Mouse (Mus musculus): Measurements from ENCODE around the gene Plk5. TPM values are rescaled to one million over a fixed set of nuclear protein-coding genes. Genes with fewer than 3 reads are reported as not detected.
"Not testable (repeated sequence)": the region's sequence is repeated elsewhere in the genome, so short reads cannot be mapped to it uniquely, and the experiment has no call there.

Gene Plk5
- total RNA-seq, 2 experiments from 2014 or later: not detected

GRCm38 (mm10) chr10:80330084-80330483, 26.2 kb upstream of the Plk5 start:
- 0 out of 2 replicates have a peak, but pooled peaks have one; percentile 0 for ATAC-seq (replicated peaks; ENCODE audit: low FRiP score, poor library complexity, severe bottlenecking)

GRCm38 (mm10) chr10:80330888-80331287, 25.4 kb upstream of the Plk5 start:
- ATAC-seq (replicated peaks; ENCODE audit: low FRiP score, poor library complexity, severe bottlenecking): no peak

GRCm38 (mm10) chr10:80331636-80332524, 24.4 kb upstream of the Plk5 start:
- peak; percentile 78 for ATAC-seq (replicated peaks; ENCODE audit: low FRiP score, poor library complexity, severe bottlenecking)

GRCm38 (mm10) chr10:80332525-80332989, 23.7 kb upstream of the Plk5 start:
- no peak for ATAC-seq (replicated peaks; ENCODE audit: low FRiP score, poor library complexity, severe bottlenecking)

GRCm38 (mm10) chr10:80336263-80336662, 20.0 kb upstream of the Plk5 start:
- ATAC-seq (replicated peaks; ENCODE audit: low FRiP score, poor library complexity, severe bottlenecking): no peak

GRCm38 (mm10) chr10:80339941-80340750, 16.1 kb upstream of the Plk5 start:
- ATAC-seq (replicated peaks; ENCODE audit: low FRiP score, poor library complexity, severe bottlenecking): peak; percentile 58

DNA sequence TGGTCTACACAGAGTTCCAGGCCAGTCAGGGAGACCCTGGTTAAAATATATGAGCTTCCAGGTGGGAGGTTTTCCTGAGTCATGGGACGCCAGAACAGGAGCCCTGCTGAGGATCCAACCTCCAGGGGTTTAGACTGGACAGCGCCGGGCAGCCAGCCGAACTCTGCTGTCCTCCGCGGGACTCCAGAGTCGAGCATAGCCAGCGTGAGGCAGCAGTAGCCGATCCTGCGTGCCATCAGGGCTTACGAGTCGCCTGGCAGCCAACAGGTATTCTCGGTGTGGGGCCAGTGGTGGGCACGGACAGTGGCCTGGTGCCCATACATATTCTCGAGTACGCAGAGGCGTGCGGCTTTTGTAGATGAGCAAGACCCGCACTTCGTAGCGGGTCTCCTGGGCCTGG, 15.2 kb upstream of the Plk5 start:
- ATAC-seq (replicated peaks; ENCODE audit: low FRiP score, poor library complexity, severe bottlenecking): no peak

DNA sequence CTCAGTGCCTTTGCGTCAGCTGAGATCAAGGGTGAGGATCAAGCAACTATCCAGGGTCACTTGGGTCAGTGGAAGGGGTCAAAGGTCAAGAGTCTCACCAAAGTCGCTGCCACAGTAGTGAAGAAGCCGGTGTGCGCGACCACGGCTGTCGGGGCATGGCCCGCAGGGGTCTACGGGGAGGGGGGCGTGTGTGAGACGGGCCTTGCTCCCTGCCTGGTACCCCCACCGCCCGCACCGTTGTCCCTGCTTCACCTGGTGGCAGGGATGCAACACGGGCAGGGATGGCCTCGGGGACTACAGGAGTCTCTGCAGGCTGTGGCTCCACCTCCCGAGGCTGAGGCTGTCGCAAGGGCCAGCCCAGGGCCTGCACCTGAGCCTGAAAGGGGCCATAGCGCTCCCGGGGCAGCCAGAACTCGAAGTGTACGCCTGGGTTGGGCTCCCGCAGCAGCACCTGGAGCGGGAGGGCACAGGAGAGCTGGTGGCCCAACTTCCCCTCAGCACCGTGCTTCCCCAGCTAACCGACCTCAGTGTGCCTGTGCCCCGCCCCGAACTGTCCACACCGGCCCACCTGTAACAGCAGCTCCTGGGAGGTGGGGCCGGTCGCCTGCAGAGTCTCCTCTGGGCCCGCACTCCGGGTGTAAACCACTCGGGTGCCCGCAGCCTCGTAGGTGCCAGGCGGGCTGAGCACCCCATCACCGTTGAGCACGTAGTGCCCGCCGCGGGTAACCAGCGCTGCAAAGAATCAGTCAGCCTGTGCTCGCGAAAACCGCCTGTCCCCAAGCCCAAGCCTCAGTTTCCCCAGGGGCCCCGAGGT, 14.6 kb upstream of the Plk5 start:
- no peak for ATAC-seq (replicated peaks; ENCODE audit: low FRiP score, poor library complexity, severe bottlenecking)

DNA sequence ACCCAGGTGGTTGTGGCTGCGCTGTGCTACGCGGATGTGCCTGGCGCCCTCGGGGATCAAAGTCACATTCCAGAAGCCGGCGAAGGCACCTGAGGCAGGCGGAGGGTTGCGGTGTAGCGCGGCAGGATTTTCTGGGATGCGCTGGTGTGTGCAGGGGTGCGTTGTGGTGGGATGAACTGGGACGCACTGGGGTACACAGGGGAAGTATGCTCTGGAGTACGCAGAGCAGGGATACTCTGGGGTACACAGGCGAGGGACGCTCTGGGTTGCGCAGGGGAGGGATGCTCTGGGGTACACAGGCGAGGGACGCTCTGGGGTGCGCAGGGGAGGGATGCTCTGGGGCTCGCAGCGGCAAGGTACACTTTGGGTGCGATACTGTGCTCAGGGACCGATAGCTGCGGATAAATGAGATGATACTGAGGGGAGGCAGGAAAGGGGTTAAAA, 13.9 kb upstream of the Plk5 start:
- ATAC-seq (replicated peaks; ENCODE audit: low FRiP score, poor library complexity, severe bottlenecking): no peak

DNA sequence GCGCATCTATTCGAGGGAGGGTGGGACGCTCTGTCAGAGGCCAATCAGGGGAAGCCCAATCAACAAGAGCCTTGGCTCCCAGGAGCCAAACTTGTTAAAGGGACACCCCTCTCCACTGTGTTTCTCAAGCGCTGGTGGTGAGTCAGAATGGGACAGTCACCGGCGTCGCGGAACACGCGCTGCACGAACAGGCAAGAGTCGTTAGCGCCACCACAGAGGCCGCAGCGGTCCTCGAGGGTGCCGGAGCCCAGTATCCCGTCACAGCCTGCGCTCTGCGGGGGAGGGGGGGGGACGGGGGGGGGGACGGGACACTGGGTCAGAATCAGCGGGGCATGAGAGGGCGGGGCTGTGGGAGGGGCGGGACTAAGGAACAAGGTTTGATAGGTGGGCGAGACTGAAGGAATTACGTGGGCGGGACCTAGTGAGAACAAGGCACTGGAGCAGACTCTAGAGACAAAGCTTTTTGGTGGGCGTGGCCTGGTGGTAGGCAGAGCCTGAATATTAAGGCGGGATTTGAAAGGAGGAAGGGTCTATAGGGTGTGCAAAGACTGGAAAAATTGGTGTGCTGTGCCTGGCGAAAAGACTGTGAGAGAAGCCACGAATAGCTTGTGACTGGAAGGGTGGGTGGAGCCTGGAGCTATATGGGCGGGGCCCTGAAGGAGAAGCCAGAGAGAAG, 13.4 kb upstream of the Plk5 start:
- ATAC-seq (replicated peaks; ENCODE audit: low FRiP score, poor library complexity, severe bottlenecking): peak; percentile 28; the same call in 1 of the 2 replicates

GRCm38 (mm10) chr10:80343425-80343895, 12.8 kb upstream of the Plk5 start:
- ATAC-seq (replicated peaks; ENCODE audit: low FRiP score, poor library complexity, severe bottlenecking): peak; percentile 8; the same call in 1 of the 2 replicates

DNA sequence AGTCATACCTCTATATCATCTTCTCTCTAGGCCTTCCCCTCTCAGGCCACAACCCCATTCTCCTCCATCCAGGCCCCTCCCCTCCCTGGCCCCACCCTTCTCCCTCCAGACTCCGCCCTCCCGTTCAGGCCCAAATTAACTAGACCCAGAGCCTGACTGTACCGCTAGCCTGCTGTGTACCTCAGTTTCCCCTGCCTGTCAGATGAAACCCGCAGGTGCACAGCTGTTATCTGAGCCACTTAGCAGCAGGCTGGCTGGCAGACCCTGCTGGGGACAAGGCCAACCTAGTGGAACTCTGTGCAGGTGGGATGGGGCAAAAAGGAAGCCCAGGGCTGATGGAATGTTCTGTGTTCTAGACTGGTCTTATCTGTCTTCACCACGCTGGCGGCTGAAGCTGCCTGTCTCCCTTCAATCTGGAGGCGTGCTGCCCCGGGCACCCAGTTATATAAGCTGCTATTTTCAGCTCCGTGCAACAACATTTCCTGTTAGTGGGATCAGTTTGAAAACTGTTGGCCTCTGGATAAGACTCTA, 12.1 kb upstream of the Plk5 start:
- ATAC-seq (replicated peaks; ENCODE audit: low FRiP score, poor library complexity, severe bottlenecking): peak; percentile 63

DNA sequence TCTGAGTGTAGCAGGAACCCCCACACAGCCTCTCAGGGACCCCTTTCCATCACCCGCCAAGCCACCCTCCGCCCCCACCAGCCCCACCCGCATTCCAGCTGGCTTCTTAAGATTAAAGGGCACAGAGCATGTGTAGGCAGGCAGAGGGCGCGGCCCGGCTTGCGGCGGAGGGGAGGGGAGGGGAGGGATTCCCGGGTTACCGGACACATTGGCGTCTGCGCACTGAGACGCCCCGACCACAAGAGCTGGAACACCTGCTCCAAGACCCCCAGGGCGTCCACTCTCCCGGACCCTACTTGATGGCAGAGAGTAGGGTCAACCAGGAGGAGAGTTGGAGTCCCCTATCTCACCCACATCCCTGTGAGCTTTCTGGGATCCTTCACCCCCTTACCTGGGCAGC, 11.1 kb upstream of the Plk5 start:
- ATAC-seq (replicated peaks; ENCODE audit: low FRiP score, poor library complexity, severe bottlenecking): peak; percentile 41

DNA sequence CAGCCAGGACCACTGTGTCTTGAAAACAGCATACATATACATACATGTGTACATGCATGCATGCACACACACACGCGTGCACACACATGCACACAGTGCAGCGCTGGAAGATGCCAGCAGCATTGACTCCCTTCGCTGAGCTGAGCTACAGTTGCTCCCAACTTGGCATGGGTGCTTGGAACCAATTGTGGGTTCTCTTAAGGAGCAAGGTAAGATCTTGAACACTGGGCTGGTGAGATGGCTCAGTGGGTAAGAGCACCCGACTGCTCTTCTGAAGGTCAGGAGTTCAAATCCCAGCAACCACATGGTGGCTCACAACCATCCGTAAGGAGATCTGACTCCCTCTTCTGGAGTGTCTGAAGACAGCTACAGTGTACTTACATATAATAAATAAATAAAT, 10.3 kb upstream of the Plk5 start:
- not testable (repeated sequence) for ATAC-seq (replicated peaks; ENCODE audit: low FRiP score, poor library complexity, severe bottlenecking)

GRCm38 (mm10) chr10:80347514-80347967, 8.7 kb upstream of the Plk5 start:
- ATAC-seq (replicated peaks; ENCODE audit: low FRiP score, poor library complexity, severe bottlenecking): no peak

GRCm38 (mm10) chr10:80348244-80348781, 7.9 kb upstream of the Plk5 start, which contains the start of gene Adamtsl5:
TSS of gene Adamtsl5 (minus strand) at chr10:80348412.
- ATAC-seq (replicated peaks; ENCODE audit: low FRiP score, poor library complexity, severe bottlenecking): peak; percentile 27

GRCm38 (mm10) chr10:80348981-80349380, 7.3 kb upstream of the Plk5 start:
- no peak for ATAC-seq (replicated peaks; ENCODE audit: low FRiP score, poor library complexity, severe bottlenecking)

DNA sequence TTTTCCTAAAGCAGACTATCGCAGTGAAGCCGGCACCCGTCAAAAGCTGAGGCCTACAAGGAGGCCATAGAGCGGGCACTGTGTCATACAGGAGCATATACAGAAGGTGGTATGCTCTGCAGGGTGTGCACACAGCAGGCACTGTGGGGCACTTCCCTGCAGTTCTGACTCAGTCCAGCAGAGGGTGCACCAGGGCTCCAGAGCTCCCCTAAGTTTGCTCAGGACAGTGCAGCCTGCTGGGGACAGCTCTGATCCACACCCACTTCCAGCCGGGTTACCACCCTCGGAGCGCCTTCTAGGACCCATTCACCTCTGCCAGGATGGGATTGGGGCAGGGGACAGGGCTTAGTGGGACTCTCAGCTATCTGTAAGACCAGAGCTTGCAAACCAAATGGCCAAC, 6.0 kb upstream of the Plk5 start:
- peak; percentile 75 for ATAC-seq (replicated peaks; ENCODE audit: low FRiP score, poor library complexity, severe bottlenecking)
